Mouse (Mus musculus): Measurements from ENCODE around the gene Gm49378.

DNA sequence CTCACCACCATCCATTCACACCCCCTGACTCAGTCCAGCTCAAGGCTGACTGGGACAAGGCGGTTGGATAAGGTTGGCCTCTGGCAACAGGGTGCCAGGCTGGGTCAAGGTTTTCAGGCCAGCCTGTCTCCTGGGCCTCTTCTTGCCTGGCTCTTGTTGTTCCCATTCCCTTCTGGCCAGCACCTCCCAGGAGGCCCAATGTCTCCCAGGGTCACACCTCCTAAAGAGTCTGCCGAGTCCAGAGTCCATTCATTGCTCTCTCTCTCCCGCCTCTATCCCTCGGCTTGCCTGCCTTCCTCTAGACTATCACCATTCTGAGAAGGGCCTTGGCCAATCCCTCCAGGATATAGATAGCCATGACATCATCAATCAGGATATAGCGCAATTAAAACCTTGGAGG lies 20.3 kb upstream of the Gm49378 start:
- TF ChIP-seq CTCF (IDR thresholded peaks at IDR 0.05; ENCODE audit: low read depth, low read length) (no peak), GATA1 (IDR thresholded peaks at IDR 0.05; ENCODE audit: borderline replicate concordance, low read length) (no peak)
